Mouse (Mus musculus): ENCODE data around the gene Bmpr1b. TPM values are rescaled to one million over a fixed set of nuclear protein-coding genes. Genes with fewer than 3 reads are reported as not detected.

Bmpr1b gene
- polyA plus RNA-seq, 1 experiment: 1.3 TPM

DNA sequence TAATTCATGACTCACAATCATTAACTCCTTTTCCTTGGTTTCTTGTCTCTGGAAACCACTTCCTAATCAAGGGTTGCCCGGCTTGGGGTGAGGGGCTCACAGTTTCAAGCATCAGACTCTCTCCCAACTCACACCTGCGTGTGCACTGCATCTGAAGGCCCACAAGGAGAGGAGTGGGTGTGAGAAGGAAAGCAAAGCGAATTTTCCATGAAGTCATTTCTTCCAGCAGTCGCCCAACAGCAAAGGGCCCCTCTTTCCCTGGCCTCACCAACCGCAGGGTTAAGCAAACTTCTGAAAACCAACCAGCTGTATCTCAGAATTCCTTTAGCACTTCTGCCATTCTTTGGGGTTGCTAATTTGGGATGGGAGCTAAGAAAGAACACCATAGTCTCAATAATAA is 46.8 kb downstream of the Bmpr1b start:
- TF ChIP-seq POLR2A (IDR thresholded peaks at IDR 0.05; ENCODE audit: borderline replicate concordance, extremely low read depth, low read depth, low read length) (no peak), CTCF (IDR thresholded peaks at IDR 0.05; ENCODE audit: insufficient read depth, low read length) (no peak)
- peaks cover 2% of the 10 kb centered on the region; the same call in 1 of the 2 replicates for H3K4me1 ChIP-seq (ENCODE audit: control insufficient read depth, insufficient read depth, low read length)
- no peak overlapping the region for H3K4me3 ChIP-seq (replicated peaks; ENCODE audit: extremely low read depth, low read depth, low read length)
- WGBS: 86% methylated on average over 5 of the region's 5 CpGs
- no peak for DNase-seq

DNA sequence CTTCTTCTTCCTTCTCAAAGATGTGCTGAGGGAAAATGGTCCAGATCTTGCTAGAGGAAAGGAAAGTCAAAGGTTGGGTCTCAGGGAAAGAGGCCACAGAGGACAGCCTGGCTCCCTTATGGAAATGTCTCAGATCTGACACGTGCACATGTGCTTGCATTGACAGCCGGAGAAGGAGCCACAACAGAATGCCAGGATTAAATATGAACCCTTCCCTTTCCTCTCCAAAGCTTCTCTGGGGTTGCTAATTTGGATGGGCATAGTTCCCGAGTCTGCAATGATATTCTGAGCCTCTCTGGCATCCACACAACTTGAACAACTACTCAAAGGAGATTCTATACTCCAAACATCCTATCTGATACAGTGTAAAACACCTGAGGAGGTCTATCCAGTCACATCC is 48.4 kb downstream of the Bmpr1b start:
- no peak for DNase-seq
- no peak overlapping the region for H3K4me3 ChIP-seq (replicated peaks; ENCODE audit: extremely low read depth, low read depth, low read length)
- WGBS: 76% methylated on average over 3 of the region's 3 CpGs
- H3K4me1 ChIP-seq (ENCODE audit: control insufficient read depth, insufficient read depth, low read length): peaks cover 2% of the 10 kb centered on the region; the same call in 1 of the 2 replicates
- TF ChIP-seq POLR2A (IDR thresholded peaks at IDR 0.05; ENCODE audit: borderline replicate concordance, extremely low read depth, low read depth, low read length) (no peak), CTCF (IDR thresholded peaks at IDR 0.05; ENCODE audit: insufficient read depth, low read length) (no peak)

DNA sequence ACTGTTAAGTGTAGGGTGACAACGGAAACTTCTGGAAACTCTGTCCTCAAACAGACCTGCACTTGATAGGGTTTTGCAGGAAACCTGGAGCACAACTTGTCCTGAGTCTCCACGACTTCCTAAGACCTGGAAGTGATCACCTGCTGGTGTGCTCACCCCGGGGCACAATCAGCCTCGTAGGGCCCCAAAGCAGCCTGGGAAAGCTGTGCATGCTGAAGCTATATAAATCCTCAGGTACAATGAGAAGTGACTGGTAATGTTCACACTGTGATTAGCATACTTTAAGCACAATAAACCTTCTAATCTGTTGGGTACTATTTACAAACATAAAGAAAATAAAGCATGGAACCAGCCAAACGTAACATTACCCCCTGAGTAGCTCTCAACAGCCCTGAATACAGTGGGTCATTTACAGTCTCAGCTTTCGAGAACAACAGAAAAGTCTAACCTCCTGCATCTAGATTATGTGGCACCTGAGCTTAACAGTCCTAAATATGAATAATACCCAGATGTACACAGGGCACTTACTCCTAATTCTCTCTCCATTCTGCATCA is 54.4 kb downstream of the Bmpr1b start:
- TF ChIP-seq POLR2A (IDR thresholded peaks at IDR 0.05; ENCODE audit: borderline replicate concordance, extremely low read depth, low read depth, low read length) (no peak), CTCF (IDR thresholded peaks at IDR 0.05; ENCODE audit: insufficient read depth, low read length) (no peak)
- WGBS: 63% methylated on average over 6 of the region's 6 CpGs
- no peak overlapping the region for H3K4me3 ChIP-seq (replicated peaks; ENCODE audit: extremely low read depth, low read depth, low read length)
- no peaks in the 10 kb centered on the region for H3K4me1 ChIP-seq (ENCODE audit: control insufficient read depth, insufficient read depth, low read length)
- no peak for DNase-seq

DNA sequence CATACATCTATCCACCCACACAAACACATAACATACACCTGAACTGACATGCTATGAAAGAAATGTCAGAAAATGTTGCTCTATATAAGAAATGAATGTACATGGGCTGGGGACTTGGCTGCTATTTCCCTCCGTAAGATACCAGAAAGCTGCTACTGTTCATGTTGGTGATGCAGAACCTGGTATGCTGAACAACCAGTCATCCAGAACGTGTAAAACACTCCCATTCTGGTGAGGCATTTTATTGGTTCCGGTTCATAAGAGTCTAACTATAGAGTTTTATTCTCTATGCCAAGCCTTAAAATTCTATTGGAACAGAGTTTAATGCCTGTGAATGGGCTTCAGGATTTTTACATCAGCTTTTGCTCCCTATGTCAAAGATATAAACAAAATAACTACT is 55.0 kb downstream of the Bmpr1b start:
- WGBS: 81% methylated on average over 3 of the region's 3 CpGs
- DNase-seq: no peak
- no peak for TF ChIP-seq POLR2A (IDR thresholded peaks at IDR 0.05; ENCODE audit: borderline replicate concordance, extremely low read depth, low read depth, low read length)
- no peak for TF ChIP-seq CTCF (IDR thresholded peaks at IDR 0.05; ENCODE audit: insufficient read depth, low read length)

DNA sequence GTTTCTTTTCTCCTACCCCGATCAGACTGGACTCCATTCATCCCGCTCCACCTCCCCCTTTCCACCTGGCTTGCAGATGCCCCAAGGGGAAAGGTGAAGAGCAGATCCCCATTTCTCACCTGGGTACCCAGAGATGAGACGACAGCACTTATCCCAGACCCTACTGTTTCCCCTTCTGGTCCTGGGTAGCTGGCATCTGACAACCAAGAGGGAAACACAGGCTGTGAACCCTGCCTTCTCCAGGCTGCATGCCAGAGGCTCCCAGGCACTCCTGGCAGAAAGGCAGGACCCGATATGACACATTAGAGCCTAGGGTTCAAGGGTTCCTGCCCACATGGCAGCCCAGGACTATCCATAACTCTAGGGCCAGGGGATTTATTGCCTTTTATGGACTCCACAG is 56.0 kb downstream of the Bmpr1b start:
- DNase-seq: no peak
- 82% methylated on average over 4 of the region's 4 CpGs for WGBS
- TF ChIP-seq CTCF (IDR thresholded peaks at IDR 0.05; ENCODE audit: insufficient read depth, low read length) (no peak), POLR2A (IDR thresholded peaks at IDR 0.05; ENCODE audit: borderline replicate concordance, extremely low read depth, low read depth, low read length) (no peak)
- H3K4me1 ChIP-seq (ENCODE audit: control insufficient read depth, insufficient read depth, low read length): no peaks in the 10 kb centered on the region
- no peak overlapping the region for H3K4me3 ChIP-seq (replicated peaks; ENCODE audit: extremely low read depth, low read depth, low read length)

More for the DNA sequence above, 55.0 kb downstream of the Bmpr1b start:
- Histone ChIP-seq H3K4me1 (ENCODE audit: control insufficient read depth, insufficient read depth, low read length) (no peaks in the 10 kb centered on the region), H3K4me3 (replicated peaks; ENCODE audit: extremely low read depth, low read depth, low read length) (no peak overlapping the region)

DNA sequence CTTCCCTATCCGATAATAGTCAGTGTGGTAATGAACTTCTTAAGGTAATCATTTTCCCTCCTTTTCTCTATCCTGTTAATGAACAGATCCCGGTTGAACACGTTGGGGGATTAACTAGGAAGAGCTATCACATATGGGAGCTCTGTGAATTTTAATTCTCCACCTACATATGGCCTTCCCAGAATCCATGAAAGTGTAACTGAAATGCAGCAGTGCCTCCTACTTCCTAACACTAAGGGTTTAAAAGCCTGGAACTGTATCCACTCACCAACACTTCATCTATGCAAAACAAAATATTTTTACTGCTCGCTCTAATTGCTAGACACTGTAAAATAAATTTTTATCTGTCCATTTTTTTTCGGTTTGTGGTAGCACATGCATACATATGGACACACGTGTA is 63.0 kb downstream of the Bmpr1b start:
- Histone ChIP-seq H3K4me3 (replicated peaks; ENCODE audit: extremely low read depth, low read depth, low read length) (no peak overlapping the region), H3K4me1 (ENCODE audit: control insufficient read depth, insufficient read depth, low read length) (no peaks in the 10 kb centered on the region)
- no peak for DNase-seq
- no peak for TF ChIP-seq POLR2A (IDR thresholded peaks at IDR 0.05; ENCODE audit: borderline replicate concordance, extremely low read depth, low read depth, low read length)
- no peak for TF ChIP-seq CTCF (IDR thresholded peaks at IDR 0.05; ENCODE audit: insufficient read depth, low read length)
- 70% methylated on average over 6 of the region's 6 CpGs for WGBS

DNA sequence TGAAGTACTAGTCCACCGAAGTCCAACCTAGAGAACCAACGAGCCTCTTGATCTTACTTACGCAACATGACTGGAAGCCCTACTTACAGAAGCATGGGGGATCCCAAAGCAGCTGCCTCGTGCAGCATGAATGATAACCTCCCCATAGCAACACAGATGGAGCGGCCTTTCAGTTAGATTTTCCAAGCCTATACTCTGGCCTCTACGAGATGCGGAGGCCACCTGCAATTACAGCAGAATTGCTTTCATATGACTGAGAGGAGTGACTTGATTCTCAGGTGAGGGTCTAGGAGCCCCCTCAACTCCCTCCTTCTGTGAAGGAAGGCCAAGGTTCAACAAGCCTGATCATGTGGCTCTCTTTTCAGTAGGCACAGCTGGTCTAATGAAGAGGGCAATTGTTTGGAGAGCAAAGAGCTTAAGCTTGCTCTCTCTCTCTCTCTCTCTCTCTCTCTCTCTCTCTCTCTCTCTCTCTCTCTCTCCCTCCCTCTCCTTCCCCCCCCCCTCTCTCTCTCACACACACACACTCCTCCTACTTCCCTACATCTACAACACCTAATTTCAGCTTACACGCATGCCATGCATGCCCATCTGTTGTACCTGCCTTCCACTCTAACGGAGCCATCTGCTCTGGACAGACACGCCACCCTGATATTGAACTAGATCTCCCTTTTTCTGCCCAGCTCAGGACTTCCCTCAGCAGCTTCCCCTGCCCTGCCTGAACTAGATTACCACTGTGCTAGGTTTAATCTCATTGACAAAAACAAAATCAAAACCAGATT is 65.0 kb downstream of the Bmpr1b start:
- 80% methylated on average over 10 of the region's 10 CpGs for WGBS
- no peak for DNase-seq

DNA sequence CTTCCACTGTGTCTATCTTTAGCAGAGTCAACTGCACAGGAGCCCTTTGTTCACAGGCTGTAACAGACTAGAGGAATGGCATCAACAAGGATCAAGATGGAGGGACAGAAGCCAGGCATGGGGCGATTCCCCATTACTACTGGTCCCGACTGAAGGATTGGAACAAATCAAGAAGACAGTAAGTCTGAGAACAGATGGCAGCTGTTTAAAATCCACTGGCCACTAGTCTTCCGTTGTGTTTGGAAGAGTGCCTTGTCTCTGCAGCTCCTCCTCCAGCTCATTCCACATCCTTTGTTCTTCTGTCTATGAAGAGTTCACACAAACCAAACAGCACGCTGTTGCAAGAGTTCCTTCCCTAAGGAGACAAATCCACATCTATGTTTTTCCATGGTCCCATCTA is 65.6 kb downstream of the Bmpr1b start:
- no peak for DNase-seq
- H3K4me3 ChIP-seq (replicated peaks; ENCODE audit: extremely low read depth, low read depth, low read length): no peak overlapping the region
- TF ChIP-seq CTCF (IDR thresholded peaks at IDR 0.05; ENCODE audit: insufficient read depth, low read length): no peak
- no peak for TF ChIP-seq POLR2A (IDR thresholded peaks at IDR 0.05; ENCODE audit: borderline replicate concordance, extremely low read depth, low read depth, low read length)
- H3K4me1 ChIP-seq (ENCODE audit: control insufficient read depth, insufficient read depth, low read length): no peaks in the 10 kb centered on the region
- WGBS: 68% methylated on average over 4 of the region's 4 CpGs

More for the DNA sequence above, 65.0 kb downstream of the Bmpr1b start:
- no peak for TF ChIP-seq POLR2A (IDR thresholded peaks at IDR 0.05; ENCODE audit: borderline replicate concordance, extremely low read depth, low read depth, low read length)
- TF ChIP-seq CTCF (IDR thresholded peaks at IDR 0.05; ENCODE audit: insufficient read depth, low read length): no peak
- Histone ChIP-seq H3K4me3 (replicated peaks; ENCODE audit: extremely low read depth, low read depth, low read length) (no peak overlapping the region), H3K4me1 (ENCODE audit: control insufficient read depth, insufficient read depth, low read length) (no peaks in the 10 kb centered on the region)

DNA sequence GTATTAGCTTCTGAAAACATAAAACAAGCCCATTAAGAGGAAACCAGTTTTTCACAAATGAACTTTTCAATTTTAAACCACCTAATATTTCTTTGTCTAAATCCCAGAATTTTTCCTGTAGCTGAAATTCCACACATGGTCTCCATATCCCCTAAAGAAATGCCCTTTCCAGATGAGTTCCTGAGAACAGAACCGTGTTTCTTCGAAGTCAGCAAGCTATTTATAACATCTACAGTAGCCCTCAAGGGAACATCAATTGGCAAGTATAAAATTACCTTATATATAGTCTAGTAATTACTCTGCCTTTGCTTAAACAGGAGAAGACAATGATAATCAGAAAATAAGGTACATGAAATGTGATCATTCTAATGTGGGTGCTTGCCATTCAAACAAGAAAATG is 70.1 kb downstream of the Bmpr1b start:
- no peak overlapping the region for H3K4me3 ChIP-seq (replicated peaks; ENCODE audit: extremely low read depth, low read depth, low read length)
- H3K4me1 ChIP-seq (ENCODE audit: control insufficient read depth, insufficient read depth, low read length): no peaks in the 10 kb centered on the region
- no peak for DNase-seq
- no peak for TF ChIP-seq CTCF (IDR thresholded peaks at IDR 0.05; ENCODE audit: insufficient read depth, low read length)
- no peak for TF ChIP-seq POLR2A (IDR thresholded peaks at IDR 0.05; ENCODE audit: borderline replicate concordance, extremely low read depth, low read depth, low read length)
- 45% methylated on average over 2 of the region's 2 CpGs for WGBS

DNA sequence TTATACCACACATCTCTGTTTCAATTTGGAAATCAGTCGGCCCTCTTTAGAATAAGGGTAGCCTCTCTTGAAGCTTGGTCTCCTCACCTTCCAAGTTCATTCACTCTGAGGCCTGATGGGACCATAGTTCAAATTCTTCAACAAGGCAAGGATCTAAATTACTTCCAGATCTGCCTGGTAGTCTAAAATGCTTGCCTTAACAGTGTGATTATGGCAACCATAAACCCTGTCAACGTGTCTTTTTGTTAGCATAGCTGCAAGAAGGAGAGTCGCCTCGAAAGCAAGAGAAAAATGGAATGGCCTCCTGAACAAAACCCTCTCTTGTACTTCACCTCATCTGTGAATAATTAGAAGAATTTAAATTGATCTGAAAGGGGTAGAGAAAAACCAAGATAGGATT is 75.2 kb downstream of the Bmpr1b start:
- Histone ChIP-seq H3K4me3 (replicated peaks; ENCODE audit: extremely low read depth, low read depth, low read length) (no peak overlapping the region), H3K4me1 (ENCODE audit: control insufficient read depth, insufficient read depth, low read length) (no peaks in the 10 kb centered on the region)
- TF ChIP-seq POLR2A (IDR thresholded peaks at IDR 0.05; ENCODE audit: borderline replicate concordance, extremely low read depth, low read depth, low read length): no peak
- no peak for TF ChIP-seq CTCF (IDR thresholded peaks at IDR 0.05; ENCODE audit: insufficient read depth, low read length)
- DNase-seq: no peak
- 84% methylated on average over 4 of the region's 4 CpGs for WGBS

Measured in lung, adult 2 months (tissue).